Mouse (Mus musculus): Measurements from ENCODE around the gene Lrtm1. TPM values are rescaled to one million over a fixed set of nuclear protein-coding genes. Genes with fewer than 3 reads are reported as not detected.

Gene Lrtm1
- polyA plus RNA-seq, 1 experiment: 1.0 TPM

GRCm38 (mm10) chr14:29031858-29032395, 13.9 kb downstream of the Lrtm1 start:
- no peak for DNase-seq (ENCODE audit: low read depth)

- no peak for DNase-seq (ENCODE audit: low read depth)
Measured at GRCm38 (mm10) chr14:29038246-29038645, 20.2 kb downstream of the Lrtm1 start.

- DNase-seq (ENCODE audit: low read depth): no peak
Measured at GRCm38 (mm10) chr14:29040606-29041364, 22.8 kb downstream of the Lrtm1 start.

- no peak for DNase-seq (ENCODE audit: low read depth)
Measured at GRCm38 (mm10) chr14:29041498-29041897, 23.5 kb downstream of the Lrtm1 start.

DNA sequence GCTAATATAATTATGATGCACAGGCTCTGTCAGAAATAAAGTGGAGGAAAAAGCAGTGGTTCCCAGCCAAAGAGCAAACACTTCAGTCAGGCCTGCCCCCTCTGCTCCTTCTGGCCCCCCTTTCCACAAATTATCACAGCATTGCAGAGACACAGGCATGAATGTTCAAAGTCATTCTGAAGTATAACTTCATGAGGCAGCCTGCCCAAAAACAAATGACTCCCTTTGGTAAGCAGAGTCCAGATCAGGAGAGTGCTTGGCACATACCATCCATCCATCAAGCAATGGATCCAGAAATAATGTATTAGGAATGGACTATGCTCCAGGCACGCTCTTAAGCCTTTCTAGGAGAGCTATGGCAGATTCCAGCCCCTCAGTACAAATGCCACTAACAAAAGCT, 24.3 kb downstream of the Lrtm1 start:
- DNase-seq (ENCODE audit: low read depth): no peak

GRCm38 (mm10) chr14:29051951-29052835, 34.2 kb downstream of the Lrtm1 start:
- DNase-seq (ENCODE audit: low read depth): no peak

DNA sequence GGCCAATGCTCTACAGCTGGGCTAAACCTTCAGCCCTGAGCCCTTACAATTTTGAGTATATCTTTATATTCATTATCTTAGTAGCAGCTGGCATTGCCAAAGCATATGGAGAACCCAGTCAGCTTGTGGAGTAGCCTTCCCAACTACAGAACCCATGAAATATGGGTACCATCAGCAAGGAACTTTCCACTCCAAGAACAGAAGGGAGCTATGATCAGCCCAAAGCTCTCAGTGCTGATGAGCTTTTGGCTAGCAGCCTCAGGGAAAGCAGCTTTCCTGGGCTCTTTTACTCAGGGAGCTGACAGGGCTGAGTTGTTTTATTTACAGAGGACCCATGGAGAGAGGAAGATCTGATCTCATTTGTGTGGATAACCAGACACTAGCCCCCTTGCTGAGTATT, 42.7 kb downstream of the Lrtm1 start:
- DNase-seq (ENCODE audit: low read depth): no peak

DNA sequence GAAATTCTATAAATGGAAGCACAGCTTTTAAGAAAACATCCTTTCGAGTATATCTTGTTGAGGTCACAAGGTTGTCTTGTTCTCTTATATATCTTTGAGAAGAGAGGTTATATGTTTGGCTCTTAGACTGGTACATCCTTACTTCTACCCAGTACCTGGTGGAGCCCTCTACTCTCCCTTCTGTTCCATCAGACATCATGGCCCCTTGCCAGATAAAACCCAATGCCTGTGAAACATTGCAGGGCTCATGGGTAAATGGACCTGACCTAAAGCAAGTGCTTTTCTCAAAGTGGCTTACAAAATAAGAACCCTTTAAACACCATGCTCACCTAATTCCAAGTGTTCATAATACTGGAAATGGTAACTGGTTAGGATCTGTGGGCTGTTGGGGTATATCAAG, 43.5 kb downstream of the Lrtm1 start:
- DNase-seq (ENCODE audit: low read depth): no peak

- DNase-seq (ENCODE audit: low read depth): no peak
Measured at GRCm38 (mm10) chr14:29062676-29063075, 44.7 kb downstream of the Lrtm1 start.

GRCm38 (mm10) chr14:29073747-29074146, 55.7 kb downstream of the Lrtm1 start:
- no peak for DNase-seq (ENCODE audit: low read depth)

- no peak for DNase-seq (ENCODE audit: low read depth)
Measured at GRCm38 (mm10) chr14:29077418-29077817, 59.4 kb downstream of the Lrtm1 start.

GRCm38 (mm10) chr14:29080228-29080627, 62.2 kb downstream of the Lrtm1 start:
- DNase-seq (ENCODE audit: low read depth): no peak

- peak; percentile 89 for DNase-seq (ENCODE audit: low read depth)
Measured at GRCm38 (mm10) chr14:29080630-29081029, 62.6 kb downstream of the Lrtm1 start.

GRCm38 (mm10) chr14:29082171-29082570, 64.2 kb downstream of the Lrtm1 start:
- no peak for DNase-seq (ENCODE audit: low read depth)

All from gonadal fat pad, adult 2 months (tissue).